Mouse (Mus musculus): ENCODE results near the gene Cd300c2. TPM values are rescaled to one million over a fixed set of nuclear protein-coding genes. Genes with fewer than 3 reads are reported as not detected.
"Not testable (repeated sequence)": the region's sequence is repeated elsewhere in the genome, so short reads cannot be mapped to it uniquely, and the experiment has no call there.

The Cd300c2 gene
- total RNA-seq (2015) (2.5 and 3.8 TPM in 2 replicates), total RNA-seq (2017) (1.00 and 2.0 TPM in 2 replicates)

GRCm38 (mm10) chr11:115001474-115002040, at the start of gene Cd300c2:
TSS of gene Cd300c2 (minus strand) at chr11:115001880.
- ATAC-seq (replicated peaks; ENCODE audit: poor library complexity) = peak; percentile 54

GRCm38 (mm10) chr11:115049282-115049895, 47.7 kb upstream of the Cd300c2 start:
- ATAC-seq (replicated peaks; ENCODE audit: poor library complexity) = peak; percentile 46; the same call in 1 of the 2 replicates

GRCm38 (mm10) chr11:115048259-115048658, 46.6 kb upstream of the Cd300c2 start, which contains the start of gene Cd300ld3:
TSS of gene Cd300ld3 (minus strand) at chr11:115048409.
- ATAC-seq (replicated peaks; ENCODE audit: poor library complexity) = no peak

GRCm38 (mm10) chr11:115037669-115038068, 36.0 kb upstream of the Cd300c2 start, which contains the start of gene Cd300ld5:
TSS of gene Cd300ld5 (minus strand) at chr11:115037769.
- not testable (repeated sequence) for ATAC-seq (replicated peaks; ENCODE audit: poor library complexity)

- not testable (repeated sequence) for ATAC-seq (replicated peaks; ENCODE audit: poor library complexity)
Measured at GRCm38 (mm10) chr11:115026912-115027311, 25.2 kb upstream of the Cd300c2 start, which contains the start of gene Cd300ld4. TSS of gene Cd300ld4 (minus strand) at chr11:115027012.

- ATAC-seq (replicated peaks; ENCODE audit: poor library complexity) = not testable (repeated sequence)
Measured at GRCm38 (mm10) chr11:115016093-115016492, 14.4 kb upstream of the Cd300c2 start, which contains the start of gene Cd300ld2. TSS of gene Cd300ld2 (minus strand) at chr11:115016193.

GRCm38 (mm10) chr11:115004070-115004469, 2.4 kb upstream of the Cd300c2 start:
- ATAC-seq (replicated peaks; ENCODE audit: poor library complexity) = peak; percentile 93

GRCm38 (mm10) chr11:114989793-114990192, 11.9 kb downstream of the Cd300c2 start, which contains the start of gene Cd300ld:
TSS of gene Cd300ld (minus strand) at chr11:114989922.
- peak; percentile 63 for ATAC-seq (replicated peaks; ENCODE audit: poor library complexity)

GRCm38 (mm10) chr11:114981866-114982265, 19.8 kb downstream of the Cd300c2 start:
- no peak for ATAC-seq (replicated peaks; ENCODE audit: poor library complexity)

GRCm38 (mm10) chr11:114972726-114973125, 29.0 kb downstream of the Cd300c2 start:
- ATAC-seq (replicated peaks; ENCODE audit: poor library complexity) = no peak

GRCm38 (mm10) chr11:114968752-114969207, 32.9 kb downstream of the Cd300c2 start, which contains the start of gene Cd300c:
TSS of gene Cd300c (minus strand) at chr11:114969157.
- ATAC-seq (replicated peaks; ENCODE audit: poor library complexity) = peak; percentile 77

- peak; percentile 85 for ATAC-seq (replicated peaks; ENCODE audit: poor library complexity)
Measured at GRCm38 (mm10) chr11:114965182-114965828, 36.4 kb downstream of the Cd300c2 start.

- ATAC-seq (replicated peaks; ENCODE audit: poor library complexity) = peak; percentile 82
Measured at GRCm38 (mm10) chr11:114960369-114960768, 41.3 kb downstream of the Cd300c2 start.

Other genes with a start within 250 kb of the Cd300c2 start
- not detected in 2 replicates for gene Kif19a, start 236.5 kb downstream of the Cd300c2 start, total RNA-seq (2015)
- gene Kif19a, start 236.5 kb downstream of the Cd300c2 start, total RNA-seq (2017) = not detected in 2 replicates
- gene Btbd17, start 205.9 kb downstream of the Cd300c2 start, total RNA-seq (2015) = not detected in 2 replicates
- gene Btbd17, start 205.9 kb downstream of the Cd300c2 start, total RNA-seq (2017) = not detected in 2 replicates
- not detected in 2 replicates for gene Gpr142, start 203.0 kb downstream of the Cd300c2 start, total RNA-seq (2015)
- gene Gpr142, start 203.0 kb downstream of the Cd300c2 start, total RNA-seq (2017) = not detected in 2 replicates
- not detected in 2 replicates for gene Gprc5c, start 150.7 kb downstream of the Cd300c2 start, total RNA-seq (2015)
- gene Gprc5c, start 150.7 kb downstream of the Cd300c2 start, total RNA-seq (2017) = 0.67 TPM in 1 of 2 replicates, not detected in the other
- gene Cd300a, start 111.8 kb downstream of the Cd300c2 start, total RNA-seq (2015) = 7.7 and 8.9 TPM in 2 replicates
- 14.2 and 29.7 TPM in 2 replicates for gene Cd300a, start 111.8 kb downstream of the Cd300c2 start, total RNA-seq (2017)
- 18.8 and 25.5 TPM in 2 replicates for gene Cd300lb, start 67.5 kb downstream of the Cd300c2 start, total RNA-seq (2015)
- gene Cd300lb, start 67.5 kb downstream of the Cd300c2 start, total RNA-seq (2017) = 12.1 and 15.6 TPM in 2 replicates
- 0.39 and 1.8 TPM in 2 replicates for gene Cd300c, start 32.7 kb downstream of the Cd300c2 start, total RNA-seq (2015)
- gene Cd300c, start 32.7 kb downstream of the Cd300c2 start, total RNA-seq (2017) = not detected in 2 replicates
- 1.1 and 1.3 TPM in 2 replicates for gene Cd300ld, start 12.0 kb downstream of the Cd300c2 start, total RNA-seq (2015)
- gene Cd300ld, start 12.0 kb downstream of the Cd300c2 start, total RNA-seq (2017) = 0.51 and 0.67 TPM in 2 replicates
- 0.54 and 0.72 TPM in 2 replicates for gene Cd300ld2, start 14.3 kb upstream of the Cd300c2 start, total RNA-seq (2015)
- not detected in 2 replicates for gene Cd300ld2, start 14.3 kb upstream of the Cd300c2 start, total RNA-seq (2017)
- 0.22 TPM in 1 of 2 replicates, not detected in the other for gene Cd300ld4, start 25.1 kb upstream of the Cd300c2 start, total RNA-seq (2015)
- not detected in 2 replicates for gene Cd300ld4, start 25.1 kb upstream of the Cd300c2 start, total RNA-seq (2017)
- gene Cd300ld5, start 35.9 kb upstream of the Cd300c2 start, total RNA-seq (2015) = 0.22 TPM in 1 of 2 replicates, not detected in the other
- gene Cd300ld5, start 35.9 kb upstream of the Cd300c2 start, total RNA-seq (2017) = not detected in 2 replicates
- 0.22 and 0.47 TPM in 2 replicates for gene Cd300ld3, start 46.5 kb upstream of the Cd300c2 start, total RNA-seq (2015)
- gene Cd300ld3, start 46.5 kb upstream of the Cd300c2 start, total RNA-seq (2017) = 0.78 TPM in 1 of 2 replicates, not detected in the other
- 0.17 and 0.42 TPM in 2 replicates for gene Cd300e, start 60.3 kb upstream of the Cd300c2 start, total RNA-seq (2015)
- 0.10 and 0.25 TPM in 2 replicates for gene Cd300e, start 60.3 kb upstream of the Cd300c2 start, total RNA-seq (2017)
- gene Rab37, start 89.6 kb upstream of the Cd300c2 start, total RNA-seq (2015) = 4.6 and 9.6 TPM in 2 replicates
- 8.5 and 13.9 TPM in 2 replicates for gene Rab37, start 89.6 kb upstream of the Cd300c2 start, total RNA-seq (2017)
- gene Cd300lf, start 132.1 kb upstream of the Cd300c2 start, total RNA-seq (2015) = 2.1 and 2.3 TPM in 2 replicates
- gene Cd300lf, start 132.1 kb upstream of the Cd300c2 start, total RNA-seq (2017) = 1.6 and 1.8 TPM in 2 replicates
- gene Slc9a3r1, start 161.5 kb upstream of the Cd300c2 start, total RNA-seq (2015) = 51.4 TPM in 2 replicates
- 44.7 and 49.4 TPM in 2 replicates for gene Slc9a3r1, start 161.5 kb upstream of the Cd300c2 start, total RNA-seq (2017)
- gene Tmem104, start 185.6 kb upstream of the Cd300c2 start, total RNA-seq (2015) = 7.8 and 8.3 TPM in 2 replicates
- 2.4 and 8.2 TPM in 2 replicates for gene Tmem104, start 185.6 kb upstream of the Cd300c2 start, total RNA-seq (2017)
- gene Nat9, start 186.0 kb upstream of the Cd300c2 start, total RNA-seq (2015) = 17.4 and 17.8 TPM in 2 replicates
- gene Nat9, start 186.0 kb upstream of the Cd300c2 start, total RNA-seq (2017) = 20.2 and 25.5 TPM in 2 replicates

Data from megakaryocyte progenitor cell, adult 5-6 weeks (primary cell).